Mouse (Mus musculus) kidney, adult 18-20 months (tissue): ENCODE measurements around the gene Col6a5.
"Not testable (repeated sequence)": the region's sequence is repeated elsewhere in the genome, so short reads cannot be mapped to it uniquely, and the experiment has no call there.

ENCODE experiments used
- DNase-seq: peaks from one replicate; pipeline ENCODE4 v3.0.0; 2021

Col6a5 gene

DNA sequence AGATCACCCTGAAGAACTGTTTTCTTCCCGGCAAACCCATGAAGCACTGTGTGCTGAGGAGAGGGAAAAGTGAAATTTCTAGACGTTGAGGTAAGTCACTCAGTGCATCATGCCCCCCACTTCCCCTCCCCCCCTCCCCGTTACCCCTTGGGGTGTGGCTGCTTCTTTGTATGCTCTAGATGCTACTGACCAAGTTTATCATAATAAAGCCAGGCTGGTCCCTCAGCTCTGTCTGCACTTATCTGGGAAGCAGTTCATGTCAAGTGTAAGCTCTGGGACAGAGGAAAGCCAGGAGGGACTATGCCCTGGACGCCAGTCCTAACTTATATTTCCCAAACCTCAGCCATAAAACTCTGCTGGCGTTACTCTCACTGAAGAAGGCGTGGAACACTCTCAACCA, 53.0 kb downstream of the Col6a5 start:
- no peak for DNase-seq

- DNase-seq = no peak
Measured at GRCm38 (mm10) chr9:105887521-105887920, 72.9 kb downstream of the Col6a5 start.

GRCm38 (mm10) chr9:105884656-105885430, 75.6 kb downstream of the Col6a5 start:
- DNase-seq = no peak

DNA sequence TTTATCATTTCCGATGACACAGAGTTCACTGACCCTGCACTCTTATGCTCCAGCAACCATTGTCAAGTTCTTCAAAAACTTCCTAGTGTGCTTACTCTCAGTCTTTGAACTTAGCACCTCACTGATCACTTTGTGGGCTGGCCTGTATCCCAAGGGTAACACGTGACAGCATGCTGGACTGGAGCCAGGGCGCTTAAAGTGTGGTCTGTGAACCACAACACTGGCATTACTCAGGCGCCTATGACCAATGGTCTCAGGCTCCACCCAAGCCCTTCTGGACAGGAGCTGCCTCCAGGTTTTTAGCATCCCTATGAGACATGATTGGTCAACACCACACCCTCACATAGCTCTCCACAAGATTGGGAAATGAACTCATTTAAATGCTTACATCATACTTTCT, 79.7 kb downstream of the Col6a5 start:
- peak; percentile 67 for DNase-seq

- no peak for DNase-seq
Measured at GRCm38 (mm10) chr9:105878365-105879108, 81.9 kb downstream of the Col6a5 start.

DNA sequence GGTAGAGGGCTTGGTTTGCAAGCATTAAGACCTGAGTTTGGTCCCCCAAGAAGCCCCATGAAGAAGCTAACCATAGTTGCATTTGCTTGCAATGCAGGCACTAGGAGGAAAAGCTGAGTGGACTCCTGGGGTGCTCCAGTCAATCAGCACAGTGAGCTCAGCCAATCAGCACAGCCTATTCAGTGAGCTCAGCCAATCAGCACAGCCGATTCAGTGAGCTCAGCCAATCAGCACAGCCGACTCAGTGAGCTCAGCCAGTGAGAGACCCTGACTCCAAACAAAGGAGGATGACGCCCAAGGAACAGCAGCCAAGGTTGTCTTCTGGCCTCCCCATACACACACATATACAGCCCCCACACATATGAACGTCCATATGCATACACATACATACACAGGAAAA, 84.3 kb downstream of the Col6a5 start:
- no peak for DNase-seq

DNA sequence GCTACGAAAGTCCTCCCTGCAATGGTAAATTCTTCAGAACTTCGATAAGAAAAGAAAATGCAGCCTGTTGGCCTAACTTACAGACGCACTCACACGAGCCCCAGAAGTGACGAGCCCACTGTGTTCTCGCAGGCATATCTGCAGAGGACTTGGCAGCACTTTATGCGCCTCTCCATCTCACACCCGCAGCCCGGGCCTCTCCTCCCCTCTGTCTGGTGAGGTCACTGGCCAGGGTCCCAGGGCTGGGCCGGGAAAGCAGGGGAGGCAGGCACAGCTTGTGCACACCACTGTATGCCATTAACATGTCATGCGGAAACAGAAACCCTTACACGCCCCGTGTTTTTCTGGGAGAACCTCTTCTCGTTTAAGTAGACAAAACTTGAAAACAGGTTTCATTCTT, 88.8 kb downstream of the Col6a5 start:
- no peak for DNase-seq

GRCm38 (mm10) chr9:105857773-105858172, 102.7 kb downstream of the Col6a5 start:
- DNase-seq = peak; percentile 51

GRCm38 (mm10) chr9:105852778-105853065, 107.7 kb downstream of the Col6a5 start:
- DNase-seq = no peak

DNA sequence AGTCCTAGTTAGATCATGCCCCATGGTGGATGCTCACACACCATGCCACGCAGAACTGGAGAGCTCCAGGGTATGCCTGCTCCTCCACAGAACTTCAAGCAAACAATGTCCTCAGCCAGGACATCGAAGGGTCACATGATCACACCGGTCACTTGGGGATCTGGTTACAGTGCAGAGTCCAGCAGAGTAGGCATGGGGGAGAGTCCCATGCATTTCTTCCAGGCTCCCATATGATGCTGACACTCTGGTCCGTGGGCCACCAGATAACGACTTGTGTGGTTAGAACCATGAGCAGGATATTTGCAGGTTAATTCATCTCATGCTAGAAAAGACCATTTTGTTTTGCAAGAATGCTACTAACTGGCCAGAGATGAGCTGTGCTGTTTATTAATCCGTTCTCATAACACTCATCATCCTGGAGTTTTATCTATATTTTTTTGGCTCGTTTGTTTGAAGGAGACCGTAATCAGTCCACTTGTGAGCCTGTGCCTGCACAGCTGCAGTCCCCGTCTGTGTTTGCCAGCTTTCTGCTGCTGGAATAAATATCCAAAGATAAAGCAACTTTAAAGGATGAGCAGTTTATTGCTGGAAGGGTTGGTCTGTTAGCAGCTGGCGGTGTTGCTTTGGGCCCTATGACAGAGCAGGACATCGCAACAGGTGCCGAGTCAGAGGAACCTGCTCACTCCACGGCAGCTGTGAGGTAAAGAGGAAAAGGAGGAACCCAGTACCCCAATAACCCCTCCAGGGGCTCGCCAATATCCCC, 108.2 kb downstream of the Col6a5 start:
- no peak for DNase-seq

- DNase-seq = no peak
Measured at GRCm38 (mm10) chr9:105851011-105851410, 109.4 kb downstream of the Col6a5 start.

GRCm38 (mm10) chr9:105848396-105848795, 112.0 kb downstream of the Col6a5 start:
- no peak for DNase-seq

DNA sequence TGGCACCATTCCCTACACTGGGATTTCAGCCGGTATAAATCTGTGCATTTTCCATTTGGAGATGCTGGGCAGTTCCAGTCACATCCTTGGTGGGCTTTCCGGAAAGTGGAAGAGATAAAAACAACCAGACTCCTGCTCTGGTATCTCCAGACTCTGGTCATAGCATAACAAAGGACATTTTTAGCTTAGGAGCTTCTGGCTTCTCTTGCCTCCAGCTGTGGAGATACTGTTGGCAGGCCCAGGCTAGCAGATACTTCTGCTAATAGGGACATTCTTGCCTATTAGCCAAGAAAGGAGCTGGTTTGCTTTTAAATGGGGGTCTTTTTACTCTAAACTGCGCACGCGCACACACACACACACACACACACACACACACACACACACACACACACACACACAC, 113.2 kb downstream of the Col6a5 start:
- no peak for DNase-seq

DNA sequence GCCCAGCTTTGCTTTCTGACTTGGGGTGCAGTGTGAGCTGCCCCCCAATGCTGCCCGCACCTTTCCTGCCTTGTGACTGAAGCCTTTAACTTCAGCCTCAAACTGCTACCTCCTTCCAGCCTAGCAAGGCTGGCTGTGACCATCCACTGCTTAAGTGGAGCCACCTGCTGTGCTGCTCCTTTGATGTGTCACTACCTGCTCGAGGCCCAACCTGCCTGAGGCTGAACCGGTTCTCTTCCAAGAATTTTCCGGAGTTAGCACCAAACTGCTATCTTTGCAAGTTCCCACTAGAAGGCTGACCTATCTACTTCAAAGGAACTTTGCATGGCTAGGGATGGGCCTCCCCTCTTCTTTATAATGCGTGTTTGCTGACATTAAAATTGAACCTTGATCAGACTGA, 119.1 kb downstream of the Col6a5 start:
- not testable (repeated sequence) for DNase-seq

GRCm38 (mm10) chr9:105839147-105839515, 121.3 kb downstream of the Col6a5 start:
- DNase-seq = no peak

GRCm38 (mm10) chr9:105838396-105839146, 121.9 kb downstream of the Col6a5 start:
- DNase-seq = no peak

DNA sequence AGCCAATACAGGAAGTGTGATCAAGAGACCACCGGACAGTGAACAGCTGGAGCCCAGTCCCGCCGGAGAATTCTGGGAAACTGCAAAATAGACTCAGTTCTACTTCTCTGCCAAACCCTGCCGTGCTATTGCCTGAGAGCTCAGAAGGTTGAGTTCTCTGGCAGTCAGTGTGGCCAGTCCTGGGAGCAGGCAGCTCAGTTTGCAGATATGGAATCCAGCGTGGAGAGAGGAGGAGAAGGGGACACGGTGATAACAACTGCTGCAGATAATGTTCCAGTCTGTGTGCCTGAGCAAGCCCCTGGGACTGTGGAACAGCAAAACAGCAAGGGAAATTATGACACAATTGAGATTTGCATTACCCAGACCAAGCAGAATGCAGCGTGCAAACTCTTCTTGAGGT, 124.9 kb downstream of the Col6a5 start:
- DNase-seq = no peak

DNA sequence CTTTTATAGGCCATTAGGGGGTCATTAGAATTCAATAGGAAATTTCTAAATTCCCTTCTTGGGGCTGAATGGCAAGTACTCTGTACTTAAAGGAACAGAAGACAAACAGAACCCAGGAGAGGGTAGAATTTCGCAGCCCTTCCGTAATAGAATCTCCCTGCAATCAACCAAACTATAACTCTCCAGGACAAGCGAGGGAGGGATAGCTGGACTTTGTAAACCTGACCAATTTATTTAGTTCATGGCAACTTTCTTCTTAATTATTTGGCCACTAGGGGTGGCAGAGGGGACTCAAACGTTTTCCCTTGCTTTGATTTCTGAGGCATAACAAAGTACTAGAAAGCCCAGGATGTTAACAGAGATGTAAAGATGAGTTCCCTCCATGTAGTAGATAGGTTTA, 125.6 kb downstream of the Col6a5 start:
- no peak for DNase-seq

GRCm38 (mm10) chr9:105831291-105831690, 129.2 kb downstream of the Col6a5 start:
- DNase-seq = no peak

GRCm38 (mm10) chr9:105827791-105828385, 132.6 kb downstream of the Col6a5 start, which contains the start of gene Col6a6:
Gene Col6a6 (minus strand): TSS chr9:105828160.
- no peak for DNase-seq

DNA sequence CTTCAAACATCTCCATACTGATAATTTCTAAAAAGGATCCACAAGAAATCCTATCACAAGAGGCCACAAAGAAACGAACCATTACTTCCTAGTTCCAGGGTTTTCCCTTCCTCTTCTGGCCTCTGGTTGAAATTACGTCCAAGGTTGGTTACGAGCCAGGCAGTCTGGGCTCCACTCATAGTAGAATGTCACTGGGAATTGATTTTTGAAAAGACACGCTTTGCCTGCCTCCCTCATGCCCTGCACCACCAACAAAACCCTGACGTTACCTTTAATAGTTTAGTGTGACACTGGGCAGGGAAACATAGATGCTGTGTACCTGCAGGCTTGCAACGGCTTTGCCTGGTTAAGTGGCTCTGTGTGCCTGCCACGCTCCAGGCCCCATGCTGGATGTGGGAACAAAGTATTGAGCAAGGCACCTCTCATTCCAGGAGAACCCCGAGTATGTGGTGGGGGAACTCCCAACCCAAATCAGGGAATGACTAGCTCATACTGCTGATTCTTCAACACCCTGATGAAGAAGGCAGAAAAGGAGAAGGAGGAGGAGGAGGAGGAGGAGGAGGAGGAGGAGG, 133.3 kb downstream of the Col6a5 start:
- DNase-seq = no peak

GRCm38 (mm10) chr9:105820711-105821110, 139.7 kb downstream of the Col6a5 start:
- DNase-seq = no peak
